ENCODE assay signal across 14 mouse cellular contexts in the genomic region with DNA sequence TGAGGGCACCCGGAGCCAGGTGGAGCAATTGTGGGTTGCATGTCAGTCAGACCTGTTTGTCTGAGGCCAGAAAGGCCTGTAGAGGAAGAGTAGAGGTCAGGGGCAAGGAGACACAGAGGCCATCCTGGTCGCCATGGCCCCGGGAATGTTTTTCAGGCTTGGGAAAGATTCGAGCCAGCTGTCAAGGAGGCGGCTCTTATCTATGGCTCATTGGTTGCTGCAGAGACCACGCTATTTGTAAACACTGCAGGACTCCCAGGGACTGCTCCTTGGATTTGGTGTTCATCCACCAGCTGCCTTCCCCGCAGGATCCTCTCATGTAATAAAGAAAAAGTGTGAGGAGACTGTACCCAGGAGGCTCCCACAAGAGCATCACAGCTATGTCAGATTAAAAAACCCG. TPM values are rescaled to one million over a fixed set of nuclear protein-coding genes. Genes with fewer than 3 reads are reported as not detected.
DNase-seq lines count a peak whose midpoint lies in the region; ATAC-seq and TF ChIP-seq lines count a peak whose summit lies in the region.
"Had no signal": no experiment of that assay in that cellular context is flagged by ENCODE, and none has a peak within 500 bp of the region (broad histone marks: within the 10 kb centered on the region; RNA-seq: fewer than 3 reads in every experiment).

No protein-coding gene starts in this region.

- H3K9ac ChIP-seq in hindbrain, embryonic 11.5 days (ENCODE audit: low read depth, low read length), result no peak overlapping the region
- H3K9ac ChIP-seq in hindbrain, embryonic 12.5 days, result no peak overlapping the region
- no peak overlapping the region for H3K9ac ChIP-seq in lung, embryonic 14.5 days
- H3K9ac ChIP-seq in neural tube, embryonic 11.5 days (ENCODE audit: low read length), result no peak overlapping the region
- H3K9ac ChIP-seq: hindbrain, embryonic 15.5 days had no signal

- no peaks in the 10 kb centered on the region for H3K27me3 ChIP-seq in hindbrain, embryonic 11.5 days (ENCODE audit: control insufficient read depth, insufficient read depth, low read length)
- H3K27me3 ChIP-seq in hindbrain, embryonic 12.5 days, result no peaks in the 10 kb centered on the region
- H3K27me3 ChIP-seq in lung, embryonic 14.5 days (ENCODE audit: insufficient read depth, low read length), result no peaks in the 10 kb centered on the region
- no peaks in the 10 kb centered on the region for H3K27me3 ChIP-seq in neural tube, embryonic 11.5 days (ENCODE audit: control insufficient read depth, insufficient read depth, low read length)
- H3K27me3 ChIP-seq: hindbrain, embryonic 15.5 days had no signal

- intact Hi-C loops in heart, postnatal 10 days (cut with DNase I), result no loop called here

- no peak for DNase-seq in hindbrain, embryonic 11.5 days (ENCODE audit: low spot score)
- DNase-seq in heart, postnatal 10 days, result peak; percentile 20 to 40
- peak; percentile 69 for DNase-seq in lung, embryonic 14.5 days
- DNase-seq in neural tube, embryonic 11.5 days (ENCODE audit: low spot score), result no peak
- no peak for DNase-seq in gastrocnemius, adult 18-20 months (ENCODE audit: low spot score)
- DNase-seq: cerebellum, adult 11-12 months; gastrocnemius, postnatal 36 days; kidney, adult 2 months; liver had no signal

- peaks cover 5% of the 10 kb centered on the region for H3K4me1 ChIP-seq in hindbrain, embryonic 11.5 days (replicated peaks; ENCODE audit: control insufficient read depth, insufficient read depth, low read length)
- peaks cover 52% of the 10 kb centered on the region for H3K4me1 ChIP-seq in hindbrain, embryonic 12.5 days
- H3K4me1 ChIP-seq in lung, embryonic 14.5 days (ENCODE audit: insufficient read depth), result peaks cover 14% of the 10 kb centered on the region; the same call in 1 of the 2 replicates
- H3K4me1 ChIP-seq in neural tube, embryonic 11.5 days (ENCODE audit: control insufficient read depth, insufficient read depth, low read length), result peaks cover 32% of the 10 kb centered on the region

- peak; percentile 31; the same call in 1 of the 2 replicates for ATAC-seq in hindbrain, embryonic 11.5 days (ENCODE audit: low FRiP score)
- ATAC-seq in hindbrain, embryonic 12.5 days (ENCODE audit: low FRiP score), result no peak
- ATAC-seq in lung, embryonic 14.5 days (ENCODE audit: insufficient read depth), result peak; percentile 74; the same call in 1 of the 2 replicates
- ATAC-seq in neural tube, embryonic 11.5 days (ENCODE audit: insufficient read depth, low FRiP score, low TSS enrichment), result no peak
- ATAC-seq in erythroblast, adult 5-6 weeks (replicated peaks; ENCODE audit: low FRiP score, poor library complexity, severe bottlenecking), result no peak
- ATAC-seq: CD4-positive, CD25-positive, alpha-beta regulatory T cell, adult 4 months had no signal

- H3K9me3 ChIP-seq in hindbrain, embryonic 11.5 days (ENCODE audit: control insufficient read depth, low read length), result no peaks in the 10 kb centered on the region
- no peaks in the 10 kb centered on the region for H3K9me3 ChIP-seq in hindbrain, embryonic 12.5 days (replicated peaks)
- H3K9me3 ChIP-seq in lung, embryonic 14.5 days (ENCODE audit: low read depth, low read length), result no peaks in the 10 kb centered on the region
- H3K9me3 ChIP-seq in neural tube, embryonic 11.5 days (ENCODE audit: control insufficient read depth, low read length), result no peaks in the 10 kb centered on the region
- H3K9me3 ChIP-seq: hindbrain, embryonic 15.5 days had no signal

- TF ChIP-seq CTCF in lung, embryonic 14.5 days (IDR thresholded peaks at IDR 0.05; ENCODE audit: low read depth), result no peak

- H3K4me2 ChIP-seq in hindbrain, embryonic 11.5 days (replicated peaks; ENCODE audit: low read depth, low read length), result no peak overlapping the region
- H3K4me2 ChIP-seq in hindbrain, embryonic 12.5 days (replicated peaks), result no peak overlapping the region
- no peak overlapping the region for H3K4me2 ChIP-seq in lung, embryonic 14.5 days
- H3K4me2 ChIP-seq in neural tube, embryonic 11.5 days (ENCODE audit: low read depth), result no peak overlapping the region
- H3K4me2 ChIP-seq: hindbrain, embryonic 15.5 days had no signal

- 31% methylated on average over 8 of the region's 8 CpGs for WGBS in hindbrain, embryonic 11.5 days
- 20% methylated on average over 8 of the region's 8 CpGs for WGBS in hindbrain, embryonic 12.5 days
- WGBS in lung, embryonic 14.5 days, result 26% methylated on average over 8 of the region's 8 CpGs
- 36% methylated on average over 8 of the region's 8 CpGs for WGBS in neural tube, embryonic 11.5 days

- no peak overlapping the region for H3K27ac ChIP-seq in hindbrain, embryonic 11.5 days (ENCODE audit: low read depth, low read length)
- H3K27ac ChIP-seq in hindbrain, embryonic 12.5 days, result no peak overlapping the region
- no peak overlapping the region for H3K27ac ChIP-seq in lung, embryonic 14.5 days (ENCODE audit: low read depth)
- 0 out of 2 replicates have a peak overlapping the region, but pooled peaks have one; percentile 0 for H3K27ac ChIP-seq in neural tube, embryonic 11.5 days (ENCODE audit: low read depth, low read length)
- H3K27ac ChIP-seq: hindbrain, embryonic 15.5 days had no signal

- H3K36me3 ChIP-seq in hindbrain, embryonic 11.5 days (ENCODE audit: control insufficient read depth, insufficient read depth, low read length), result no peaks in the 10 kb centered on the region
- H3K36me3 ChIP-seq in hindbrain, embryonic 12.5 days, result no peaks in the 10 kb centered on the region
- no peaks in the 10 kb centered on the region for H3K36me3 ChIP-seq in lung, embryonic 14.5 days (ENCODE audit: insufficient read depth)
- H3K36me3 ChIP-seq in neural tube, embryonic 11.5 days (ENCODE audit: control insufficient read depth, insufficient read depth, low read length), result no peaks in the 10 kb centered on the region
- H3K36me3 ChIP-seq: hindbrain, embryonic 15.5 days had no signal

- H3K4me3 ChIP-seq in hindbrain, embryonic 11.5 days (ENCODE audit: low read depth, low read length), result no peak overlapping the region
- no peak overlapping the region for H3K4me3 ChIP-seq in hindbrain, embryonic 12.5 days
- H3K4me3 ChIP-seq in lung, embryonic 14.5 days (ENCODE audit: low read depth, low read length), result no peak overlapping the region
- no peak overlapping the region for H3K4me3 ChIP-seq in neural tube, embryonic 11.5 days (ENCODE audit: low read depth, low read length)
- H3K4me3 ChIP-seq: erythroblast, embryonic 14.5 days; hindbrain, embryonic 15.5 days had no signal

RNA-seq across cellular contexts. Expression of gene Frmd4b, which starts 34.6 kb away (rescaled TPM):
- polyA plus RNA-seq in hindbrain, embryonic 11.5 days (2014; fragmentation: Nextera tagmentation; extraction: Ambion mirVana), result 46.9 and 50.5 TPM in 2 replicates
- 48.5 and 54.3 TPM in 2 replicates for polyA plus RNA-seq in hindbrain, embryonic 12.5 days (2016; fragmentation: Nextera tagmentation; extraction: Ambion mirVana)
- total RNA-seq in heart, postnatal 10 days (2021), result 10 to 100 TPM; 21.6 to 24.3 TPM
- 19.5 and 20.8 TPM in 2 replicates for polyA plus RNA-seq in lung, embryonic 14.5 days (2014; fragmentation: Nextera tagmentation; extraction: Ambion mirVana)
- 45.2 and 50.5 TPM in 2 replicates for polyA plus RNA-seq in neural tube, embryonic 11.5 days (2014; fragmentation: Nextera tagmentation; extraction: Ambion mirVana)
- 4.8 and 6.1 TPM in 2 replicates for total RNA-seq in erythroblast, adult 5-6 weeks (2015; ENCODE audit: low replicate concordance)
- 2.9 and 3.2 TPM in 2 replicates for total RNA-seq in erythroblast, adult 5-6 weeks (2017; ENCODE audit: low replicate concordance)
- total RNA-seq in gastrocnemius, adult 18-20 months (2021), result 1 to 10 TPM; 5.1 to 6.3 TPM
- polyA plus RNA-seq: erythroblast, embryonic 14.5 days had no signal

Comparison
In these comparisons a context has a peak if more than half of its experiments do, and no peak if none do; other contexts are left out.
1. ATAC-seq: peak in hindbrain, embryonic 11.5 days (single experiment) and lung, embryonic 14.5 days (single experiment); none in hindbrain, embryonic 12.5 days (single experiment), neural tube, embryonic 11.5 days (single experiment) and erythroblast, adult 5-6 weeks (single experiment).
2. DNase-seq: peak in heart, postnatal 10 days (2 of 2) and lung, embryonic 14.5 days (single experiment); none in hindbrain, embryonic 11.5 days (single experiment), neural tube, embryonic 11.5 days (single experiment) and gastrocnemius, adult 18-20 months (single experiment).